Mouse (Mus musculus): Measurements from ENCODE around the gene Spryd3.

DNA sequence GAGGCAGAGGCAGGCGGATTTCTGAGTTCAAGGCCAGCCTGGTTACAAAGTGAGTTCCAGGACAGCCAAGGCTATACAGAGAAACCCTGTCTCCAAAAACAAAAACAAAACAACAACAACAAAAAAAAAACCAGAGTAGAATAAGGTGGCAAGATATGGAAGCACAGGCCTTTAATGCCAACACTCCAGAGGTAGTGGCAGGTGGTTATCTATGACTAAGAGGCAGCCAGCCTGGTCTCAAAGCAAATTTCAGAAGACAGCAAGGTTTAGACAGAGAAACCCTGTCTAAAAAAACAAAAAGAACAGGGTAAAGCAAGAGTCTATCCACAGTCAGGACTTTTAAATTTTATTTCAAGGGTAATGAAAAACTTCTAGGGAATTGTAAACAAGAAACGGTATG lies 1.3 kb downstream of the Spryd3 start:
- TF ChIP-seq CTCF (IDR thresholded peaks at IDR 0.05; ENCODE audit: borderline replicate concordance, insufficient read depth, low read length) (no peak), POLR2A (IDR thresholded peaks at IDR 0.05; ENCODE audit: low read depth, low read length) (no peak)

All from embryonic fibroblast, embryonic 13.5 days (primary cell).